Mouse (Mus musculus) liver, adult 2 months (tissue): ENCODE measurements around the gene Naa25. TPM values are rescaled to one million over a fixed set of nuclear protein-coding genes. Genes with fewer than 3 reads are reported as not detected.

Experiments
- DNase-seq: peaks from one replicate; pipeline ENCODE4 v3.0.0-alpha.2; 2011; ENCODE audit warnings: low read depth, low spot score; ENCODE audit errors: extremely low read depth
- H3K27ac ChIP-seq: fragments of 200-500 bp; replicated peaks from 2 replicates; pipeline ENCODE4 v1.5.1; 2012; ENCODE audit warnings: low read depth, mild to moderate bottlenecking, control low read depth, inconsistent platforms, low read length; ENCODE audit not compliant: insufficient read depth
- H3K27me3 ChIP-seq: fragments of 200-500 bp; 2 replicates; pipeline ENCODE4 v1.6.1; 2012; ENCODE audit warnings: mild to moderate bottlenecking, moderate library complexity, low read length, inconsistent platforms; ENCODE audit not compliant: control insufficient read depth, insufficient read depth
- H3K36me3 ChIP-seq: fragments of 200-500 bp; 2 replicates; pipeline ENCODE4 v1.6.1; 2012; ENCODE audit warnings: low read length, inconsistent platforms; ENCODE audit not compliant: control insufficient read depth, insufficient read depth
- H3K4me1 ChIP-seq: fragments of 200-500 bp; 2 replicates; pipeline ENCODE4 v1.6.1; 2011; ENCODE audit warnings: low read length; ENCODE audit not compliant: control insufficient read depth, insufficient read depth
- H3K4me3 ChIP-seq: fragments of 200-500 bp; 2 replicates; pipeline ENCODE4 v1.5.1; 2011; ENCODE audit warnings: low read depth, mild to moderate bottlenecking, control low read depth, low read length, moderate library complexity; ENCODE audit not compliant: insufficient read depth
- H3K79me2 ChIP-seq: fragments of 200-500 bp; 2 replicates; pipeline ENCODE4 v1.6.1; 2012; ENCODE audit warnings: inconsistent platforms, mild to moderate bottlenecking, low read length, moderate library complexity; ENCODE audit not compliant: control insufficient read depth, insufficient read depth
- H3K9ac ChIP-seq: fragments of 200-500 bp; 2 replicates; pipeline ENCODE4 v1.6.1; 2012; ENCODE audit warnings: low read depth, mild to moderate bottlenecking, control low read depth, inconsistent platforms, low read length
- CTCF ChIP-seq: fragments of 200-500 bp; IDR thresholded peaks from 2 replicates; pipeline ENCODE4 v1.5.1; 2011; ENCODE audit warnings: low read depth, low read length, control low read depth
- POLR2A ChIP-seq: fragments of 200-500 bp; IDR thresholded peaks from 2 replicates; pipeline ENCODE4 v1.6.1; 2011; ENCODE audit warnings: low read length, control low read depth; ENCODE audit not compliant: insufficient read depth; ENCODE audit errors: extremely low read depth
- WGBS: fragments of 180-500 bp; shearing (Covaris S2); methylation state at CpG from one replicate; pipeline ENCODE4 v1.1.7; 2018; 5-methylcytosine and 5-hydroxymethylcytosine counted together
- polyA plus RNA-seq: library from polyadenylated mRNA; depleted of rRNA; stranded (reverse); fragments of >200 nt; gene quantifications from 2 replicates; pipeline ENCODE4 v1.2.3, GENCODE M21; 2012
- total RNA-seq: library from RNA; depleted of rRNA; stranded (reverse); fragments of >200 nt; gene quantifications from 2 replicates; pipeline ENCODE4 v1.2.3, GENCODE M21; 2014

Gene Naa25
- total and polyA plus RNA-seq, 2 experiments, result 7.6 to 8.6 TPM

DNA sequence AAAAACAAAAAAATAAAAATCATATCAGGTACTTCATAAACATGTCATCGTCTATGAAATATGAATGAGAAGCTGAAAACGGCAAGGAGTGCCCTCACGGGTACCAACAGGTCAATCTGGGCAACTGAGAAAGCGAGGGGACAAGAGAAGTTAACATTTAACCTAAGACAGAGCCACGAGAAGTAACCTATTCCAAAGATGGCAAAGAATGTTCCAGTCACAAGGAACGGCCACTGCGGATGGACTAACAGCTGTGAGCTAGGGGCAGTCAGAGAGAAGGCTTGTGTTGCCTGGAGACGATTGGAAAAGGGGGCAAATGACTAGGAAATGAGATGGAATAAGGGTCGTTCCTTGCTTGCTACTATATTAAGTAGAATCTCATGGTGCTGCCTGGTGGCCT lies 52.7 kb downstream of the Naa25 start:
- Histone ChIP-seq H3K9ac (no peak overlapping the region; the same call in 1 of the 2 replicates), H3K4me1 (peaks cover 9% of the 10 kb centered on the region)
- DNase-seq, result peak; percentile 64

GRCm38 (mm10) chr5:121451203-121451602 lies 53.5 kb downstream of the Naa25 start:
- DNase-seq, result peak; percentile 30
- Histone ChIP-seq H3K9ac (no peak overlapping the region), H3K27me3 (no peaks in the 10 kb centered on the region), H3K27ac (peak overlapping the region; percentile 80; the same call in 1 of the 2 replicates), H3K4me3 (peak overlapping the region; percentile 96), H3K4me1 (peaks cover 9% of the 10 kb centered on the region), H3K36me3 (peaks cover 11% of the 10 kb centered on the region; the same call in 1 of the 2 replicates), H3K79me2 (no peaks in the 10 kb centered on the region; the same call in 1 of the 2 replicates)
- 25% methylated on average over 8 of the region's 8 CpGs for WGBS
- TF ChIP-seq CTCF (no peak), POLR2A (no peak)

More for the DNA sequence above, 52.7 kb downstream of the Naa25 start:
- H3K27ac ChIP-seq, result no peak overlapping the region
- H3K4me3 ChIP-seq, result no peak overlapping the region
- peaks cover 15% of the 10 kb centered on the region; the same call in 1 of the 2 replicates for H3K36me3 ChIP-seq
- H3K27me3 ChIP-seq, result no peaks in the 10 kb centered on the region
- WGBS, result 37% methylated on average over 9 of the region's 9 CpGs
- H3K79me2 ChIP-seq, result no peaks in the 10 kb centered on the region; the same call in 1 of the 2 replicates
- TF ChIP-seq POLR2A, result no peak
- TF ChIP-seq CTCF, result no peak

- Histone ChIP-seq H3K9ac (peak within 1 kb of the TSS; percentile 95), H3K79me2 (no peaks in the 10 kb centered on the region; the same call in 1 of the 2 replicates), H3K4me3 (peak within 1 kb of the TSS; percentile 96), H3K27me3 (no peaks in the 10 kb centered on the region), H3K36me3 (peaks cover 7% of the 10 kb centered on the region; the same call in 1 of the 2 replicates), H3K27ac (peak within 1 kb of the TSS; percentile 94), H3K4me1 (peaks cover 9% of the 10 kb centered on the region)
- peak; percentile 35 for DNase-seq
- WGBS, result under 1% methylated on average over 17 of the region's 17 CpGs
- no peak for TF ChIP-seq CTCF
- no peak for TF ChIP-seq POLR2A
Observed at GRCm38 (mm10) chr5:121451644-121452025, 53.9 kb downstream of the Naa25 start, which contains the start of gene Tmem116. Gene Tmem116 (plus strand): TSS chr5:121451893.

- Histone ChIP-seq H3K9ac (peak within 1 kb of the TSS; percentile 95), H3K27ac (peak within 1 kb of the TSS; percentile 94), H3K79me2 (no peaks in the 10 kb centered on the region; the same call in 1 of the 2 replicates), H3K4me3 (peak within 1 kb of the TSS; percentile 96), H3K36me3 (peaks cover 7% of the 10 kb centered on the region; the same call in 1 of the 2 replicates), H3K4me1 (peaks cover 9% of the 10 kb centered on the region), H3K27me3 (no peaks in the 10 kb centered on the region)
- no peak for TF ChIP-seq CTCF
- TF ChIP-seq POLR2A, result peak; percentile 95
- under 1% methylated on average over 80 of the region's 97 CpGs for WGBS
- DNase-seq, result peak; percentile 78
Observed at GRCm38 (mm10) chr5:121452026-121452869, 54.5 kb downstream of the Naa25 start, which contains the start of gene Erp29. Gene Erp29 (minus strand): TSS chr5:121452506.

DNA sequence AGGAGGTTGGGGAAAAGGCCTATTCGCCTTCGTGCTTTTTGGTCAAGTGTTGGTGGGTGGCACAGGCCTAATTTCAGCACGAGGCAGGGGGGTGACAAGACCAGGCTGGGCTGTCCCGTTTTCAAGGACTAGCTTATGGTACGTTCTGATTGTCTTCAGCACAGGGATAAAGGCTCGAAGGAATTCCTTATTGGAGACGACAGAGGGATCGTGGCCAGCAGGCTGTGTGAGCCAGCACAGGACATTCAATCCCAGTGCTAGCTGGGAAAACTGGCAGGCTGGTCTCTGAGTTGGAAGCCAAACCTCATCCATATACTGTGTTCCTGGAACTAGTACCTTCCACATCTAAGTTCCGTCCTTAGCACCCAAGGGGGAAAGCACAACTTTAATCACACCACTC lies 55.2 kb downstream of the Naa25 start:
- peaks cover 2% of the 10 kb centered on the region; the same call in 1 of the 2 replicates for H3K36me3 ChIP-seq
- peak overlapping the region; percentile 94 for H3K27ac ChIP-seq
- H3K4me1 ChIP-seq, result peaks cover 9% of the 10 kb centered on the region
- peak overlapping the region; percentile 87 for H3K4me3 ChIP-seq
- DNase-seq, result peak; percentile 47
- 1% methylated on average over 9 of the region's 9 CpGs for WGBS
- peak overlapping the region; percentile 95 for H3K9ac ChIP-seq
- H3K27me3 ChIP-seq, result no peaks in the 10 kb centered on the region
- TF ChIP-seq POLR2A (no peak), CTCF (no peak)
- H3K79me2 ChIP-seq, result no peaks in the 10 kb centered on the region; the same call in 1 of the 2 replicates
